Mouse (Mus musculus) small intestine, adult 2 months (tissue): Measurements from ENCODE around the gene Gm17018. TPM values are rescaled to one million over a fixed set of nuclear protein-coding genes. Genes with fewer than 3 reads are reported as not detected.

Source experiments
- H3K27ac ChIP-seq: fragments of 200-500 bp; 2 replicates; pipeline ENCODE4 v1.5.1; 2012; ENCODE audit warnings: low read depth, low read length, control low read depth, inconsistent platforms; ENCODE audit not compliant: insufficient read depth
- H3K27me3 ChIP-seq: fragments of 200-500 bp; 2 replicates; pipeline ENCODE4 v1.6.1; 2012; ENCODE audit warnings: mild to moderate bottlenecking, moderate library complexity, low read length, inconsistent platforms; ENCODE audit not compliant: control insufficient read depth, insufficient read depth
- H3K36me3 ChIP-seq: fragments of 200-500 bp; 2 replicates; pipeline ENCODE4 v1.6.1; 2012; ENCODE audit warnings: mild to moderate bottlenecking, low read length, control low read depth, inconsistent platforms; ENCODE audit not compliant: control insufficient read depth, insufficient read depth
- H3K4me1 ChIP-seq: fragments of 200-500 bp; 2 replicates; pipeline ENCODE4 v1.6.1; 2012; ENCODE audit warnings: low read length, inconsistent platforms, mixed read lengths; ENCODE audit not compliant: control insufficient read depth, insufficient read depth, insufficient read length
- H3K4me3 ChIP-seq: fragments of 200-500 bp; 2 replicates; pipeline ENCODE4 v1.5.1; 2012; ENCODE audit warnings: low read depth, mild to moderate bottlenecking, control low read depth, inconsistent platforms, low read length, moderate library complexity
- CTCF ChIP-seq: fragments of 200-500 bp; IDR thresholded peaks from 2 replicates; pipeline ENCODE4 v1.5.1; 2012; ENCODE audit warnings: low read depth, mild to moderate bottlenecking, control low read depth, inconsistent platforms, low read length, moderate library complexity, mixed read lengths; ENCODE audit not compliant: insufficient replicate concordance, insufficient read length; ENCODE audit errors: extremely low read depth
- POLR2A ChIP-seq: fragments of 200-500 bp; IDR thresholded peaks from 2 replicates; pipeline ENCODE4 v1.6.1; 2012; ENCODE audit warnings: low read depth, mild to moderate bottlenecking, control low read depth, inconsistent platforms, low read length, moderate library complexity
- WGBS: fragments of 180-500 bp; shearing (Covaris S2); methylation state at CpG from one replicate; pipeline ENCODE4 v1.1.7; 2018; 5-methylcytosine and 5-hydroxymethylcytosine counted together
- polyA plus RNA-seq: library from polyadenylated mRNA; depleted of rRNA; stranded (reverse); fragments of >200 nt; gene quantifications from 2 replicates; pipeline ENCODE4 v1.2.3, GENCODE M21; 2012

The Gm17018 gene
- polyA plus RNA-seq, 1 experiment, result 3.0 TPM

GRCm38 (mm10) chr19:45594079-45594478 is 33.7 kb downstream of the Gm17018 start:
- Histone ChIP-seq H3K36me3 (no peaks in the 10 kb centered on the region), H3K27me3 (no peaks in the 10 kb centered on the region), H3K27ac (no peak overlapping the region), H3K4me1 (peaks cover 9% of the 10 kb centered on the region), H3K4me3 (no peak overlapping the region)
- TF ChIP-seq CTCF (no peak), POLR2A (no peak)
- WGBS, result 94% methylated on average over 7 of the region's 7 CpGs

- H3K36me3 ChIP-seq, result no peaks in the 10 kb centered on the region
- peaks cover 9% of the 10 kb centered on the region for H3K4me1 ChIP-seq
- no peak for TF ChIP-seq CTCF
- TF ChIP-seq POLR2A, result no peak
- no peak overlapping the region for H3K27ac ChIP-seq
- 94% methylated on average over 6 of the region's 6 CpGs for WGBS
- H3K27me3 ChIP-seq, result no peaks in the 10 kb centered on the region
- no peak overlapping the region for H3K4me3 ChIP-seq
These were observed 35.1 kb downstream of the Gm17018 start for GRCm38 (mm10) chr19:45595481-45595880.

- Histone ChIP-seq H3K4me3 (no peak overlapping the region), H3K36me3 (no peaks in the 10 kb centered on the region), H3K4me1 (peaks cover 9% of the 10 kb centered on the region), H3K27me3 (no peaks in the 10 kb centered on the region), H3K27ac (no peak overlapping the region)
- 84% methylated on average over 7 of the region's 7 CpGs for WGBS
- TF ChIP-seq CTCF (no peak), POLR2A (no peak)
These were observed 35.6 kb downstream of the Gm17018 start for GRCm38 (mm10) chr19:45596019-45596418.

GRCm38 (mm10) chr19:45596434-45596833 is 36.0 kb downstream of the Gm17018 start:
- Histone ChIP-seq H3K27ac (no peak overlapping the region), H3K27me3 (no peaks in the 10 kb centered on the region), H3K4me3 (no peak overlapping the region), H3K36me3 (no peaks in the 10 kb centered on the region), H3K4me1 (peaks cover 9% of the 10 kb centered on the region)
- TF ChIP-seq POLR2A (no peak), CTCF (no peak)
- 89% methylated on average over 6 of the region's 6 CpGs for WGBS

- TF ChIP-seq CTCF, result no peak
- TF ChIP-seq POLR2A, result no peak
- no peak overlapping the region for H3K27ac ChIP-seq
- H3K27me3 ChIP-seq, result no peaks in the 10 kb centered on the region
- WGBS, result 93% methylated on average over 4 of the region's 4 CpGs
- H3K4me3 ChIP-seq, result no peak overlapping the region
- no peaks in the 10 kb centered on the region for H3K36me3 ChIP-seq
- 0 out of 2 replicates have a peak, but pooled peaks cover 4% of the 10 kb centered on the region for H3K4me1 ChIP-seq
These were observed 36.7 kb downstream of the Gm17018 start for GRCm38 (mm10) chr19:45597106-45597505.

GRCm38 (mm10) chr19:45602606-45603005 is 42.2 kb downstream of the Gm17018 start:
- Histone ChIP-seq H3K36me3 (no peaks in the 10 kb centered on the region), H3K4me1 (no peaks in the 10 kb centered on the region), H3K27ac (no peak overlapping the region), H3K27me3 (no peaks in the 10 kb centered on the region), H3K4me3 (no peak overlapping the region)
- TF ChIP-seq POLR2A, result no peak
- TF ChIP-seq CTCF, result no peak
- 86% methylated on average over 5 of the region's 5 CpGs for WGBS

- H3K36me3 ChIP-seq, result no peaks in the 10 kb centered on the region
- 98% methylated on average over 4 of the region's 4 CpGs for WGBS
- no peaks in the 10 kb centered on the region for H3K4me1 ChIP-seq
- no peak for TF ChIP-seq CTCF
- TF ChIP-seq POLR2A, result no peak
- no peak overlapping the region for H3K27ac ChIP-seq
- no peak overlapping the region for H3K4me3 ChIP-seq
- H3K27me3 ChIP-seq, result no peaks in the 10 kb centered on the region
These were observed 46.3 kb downstream of the Gm17018 start for GRCm38 (mm10) chr19:45606701-45607100.

- no peak overlapping the region for H3K27ac ChIP-seq
- 89% methylated on average over 7 of the region's 7 CpGs for WGBS
- no peak overlapping the region for H3K4me3 ChIP-seq
- H3K4me1 ChIP-seq, result no peaks in the 10 kb centered on the region
- H3K27me3 ChIP-seq, result no peaks in the 10 kb centered on the region
- no peaks in the 10 kb centered on the region for H3K36me3 ChIP-seq
- TF ChIP-seq POLR2A (no peak), CTCF (no peak)
These were observed 47.1 kb downstream of the Gm17018 start for GRCm38 (mm10) chr19:45607479-45607878.
